8 mouse cellular contexts compared by ENCODE assay signal in the genomic region with DNA sequence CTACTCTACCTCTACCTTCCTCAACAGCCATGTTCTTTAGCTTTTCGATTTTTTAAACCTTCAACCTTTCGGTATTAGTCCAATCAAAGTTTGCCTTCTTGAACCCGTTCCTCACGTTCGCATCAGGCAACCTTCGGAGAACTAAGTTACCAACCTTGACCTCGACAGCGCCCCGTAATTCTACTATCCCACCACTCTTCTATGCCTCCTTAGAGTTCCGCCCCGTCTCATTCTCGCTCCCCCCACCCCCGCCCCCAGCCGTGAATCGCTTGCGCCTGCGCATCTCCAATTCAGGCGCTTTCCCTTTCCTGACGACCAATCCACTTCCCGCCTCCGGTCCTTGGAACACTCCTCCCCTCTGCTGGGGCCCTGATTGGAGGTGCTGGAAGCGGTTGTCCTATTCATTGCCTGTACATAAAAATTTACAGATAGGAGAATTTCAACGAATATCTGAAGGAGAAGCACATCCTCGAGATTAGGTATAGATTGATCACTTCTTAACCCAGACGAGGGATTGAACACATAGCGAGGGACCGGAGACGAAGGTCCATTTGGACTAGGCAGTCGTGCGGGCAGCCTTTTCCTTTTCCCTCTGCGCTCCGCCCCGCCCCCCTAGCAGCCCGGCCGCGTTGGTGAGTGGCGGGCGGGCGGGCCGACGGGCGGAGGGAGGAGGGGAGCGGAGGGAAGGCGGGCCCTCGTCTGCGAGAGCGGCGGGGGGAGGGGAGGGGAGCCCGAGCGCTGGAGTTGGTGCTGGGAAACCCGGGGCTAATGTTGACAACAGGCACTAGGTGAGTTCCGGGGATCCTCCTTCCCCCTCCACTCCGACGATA. TPM values are rescaled to one million over a fixed set of nuclear protein-coding genes. Genes with fewer than 3 reads are reported as not detected.
DNase-seq lines count a peak whose midpoint lies in the region; ATAC-seq and TF ChIP-seq lines count a peak whose summit lies in the region.

Upf2 (plus strand) TSS at position 704 of the 830 bp plus-strand sequence.

- H3K9ac ChIP-seq in ES-Bruce4 (ENCODE audit: low read depth, poor library complexity, severe bottlenecking): peak within 1 kb of the TSS; percentile 92
- H3K9ac ChIP-seq in forebrain, embryonic 13.5 days: peak within 1 kb of the TSS; percentile 83
- peak within 1 kb of the TSS; percentile 97 for H3K9ac ChIP-seq in liver, postnatal 0 days (replicated peaks)
- H3K9ac ChIP-seq in neural tube, embryonic 14.5 days (replicated peaks; ENCODE audit: low read depth, low read length): peak within 1 kb of the TSS; percentile 86

- no peaks in the 10 kb centered on the region for H3K9me3 ChIP-seq in ES-Bruce4 (replicated peaks; ENCODE audit: control insufficient read depth, insufficient read depth, low read length, poor library complexity, severe bottlenecking)
- no peaks in the 10 kb centered on the region for H3K9me3 ChIP-seq in forebrain, embryonic 13.5 days (replicated peaks)
- no peaks in the 10 kb centered on the region for H3K9me3 ChIP-seq in liver, postnatal 0 days (ENCODE audit: low read length)
- no peaks in the 10 kb centered on the region for H3K9me3 ChIP-seq in neural tube, embryonic 14.5 days (ENCODE audit: control insufficient read depth, low read length)

- ATAC-seq in cerebellum, adult (ENCODE audit: insufficient number of reproducible peaks, low FRiP score, low TSS enrichment): peak; percentile 96
- peak; percentile 98 for ATAC-seq in forebrain, embryonic 13.5 days
- peak; percentile 95 for ATAC-seq in liver, postnatal 0 days
- ATAC-seq in neural tube, embryonic 14.5 days (ENCODE audit: low read depth): peak; percentile 96

- no peaks in the 10 kb centered on the region for H3K27me3 ChIP-seq in ES-Bruce4 (ENCODE audit: control insufficient read depth, insufficient read depth, low read length, poor library complexity, severe bottlenecking)
- no peaks in the 10 kb centered on the region for H3K27me3 ChIP-seq in forebrain, embryonic 13.5 days
- no peaks in the 10 kb centered on the region for H3K27me3 ChIP-seq in liver, postnatal 0 days (ENCODE audit: insufficient read depth, low read length)
- H3K27me3 ChIP-seq in neural tube, embryonic 14.5 days (ENCODE audit: control insufficient read depth, insufficient read depth, low read length): no peaks in the 10 kb centered on the region

- under 1% methylated on average over 38 of the region's 54 CpGs for WGBS in forebrain, embryonic 13.5 days
- under 1% methylated on average over 51 of the region's 54 CpGs for WGBS in large intestine, adult 2 months
- under 1% methylated on average over 34 of the region's 54 CpGs for WGBS in liver, postnatal 0 days (ENCODE audit: insufficient replicate concordance)
- WGBS in neural tube, embryonic 14.5 days: 1% methylated on average over 34 of the region's 54 CpGs

- H3K27ac ChIP-seq in ES-Bruce4 (ENCODE audit: insufficient read depth, low read length): peak within 1 kb of the TSS; percentile 96
- peak within 1 kb of the TSS; percentile 83 for H3K27ac ChIP-seq in forebrain, embryonic 13.5 days
- peak within 1 kb of the TSS; percentile 97 for H3K27ac ChIP-seq in liver, postnatal 0 days (ENCODE audit: low read depth)
- H3K27ac ChIP-seq in neural tube, embryonic 14.5 days (ENCODE audit: low read depth, low read length): peak within 1 kb of the TSS; percentile 85

- H3K4me2 ChIP-seq in forebrain, embryonic 13.5 days: peak within 1 kb of the TSS; percentile 89
- peak within 1 kb of the TSS; percentile 95 for H3K4me2 ChIP-seq in liver, postnatal 0 days (ENCODE audit: low read depth, low read length)
- H3K4me2 ChIP-seq in neural tube, embryonic 14.5 days (ENCODE audit: low read depth, low read length): peak within 1 kb of the TSS; percentile 83

- peak within 1 kb of the TSS; percentile 91 for H3K4me3 ChIP-seq in ES-Bruce4 (ENCODE audit: low read depth, low read length)
- H3K4me3 ChIP-seq in forebrain, embryonic 13.5 days: peak within 1 kb of the TSS; percentile 95
- peak within 1 kb of the TSS; percentile 97 for H3K4me3 ChIP-seq in liver, postnatal 0 days (ENCODE audit: low read depth, low read length)
- peak within 1 kb of the TSS; percentile 98 for H3K4me3 ChIP-seq in neural tube, embryonic 14.5 days (ENCODE audit: low read depth, low read length)

- TF ChIP-seq EP300 in ES-Bruce4 (IDR thresholded peaks at IDR 0.05; ENCODE audit: insufficient read depth, low read depth, low read length): 0 out of 2 replicates have a peak, but pooled peaks have one; percentile 15
- TF ChIP-seq EP300 in liver, postnatal 0 days (IDR thresholded peaks at IDR 0.05; ENCODE audit: low read depth): peak; percentile 94

- no peak for TF ChIP-seq CTCF in ES-Bruce4 (IDR thresholded peaks at IDR 0.05; ENCODE audit: low read depth, low read length)
- 0 out of 2 replicates have a peak, but pooled peaks have one; percentile 7 for TF ChIP-seq CTCF in liver, postnatal 0 days (IDR thresholded peaks at IDR 0.05; ENCODE audit: low read depth)

- H3K36me3 ChIP-seq in ES-Bruce4 (ENCODE audit: control insufficient read depth, insufficient read depth, low read length, poor library complexity, severe bottlenecking): no peaks in the 10 kb centered on the region; the same call in 1 of the 2 replicates
- no peaks in the 10 kb centered on the region for H3K36me3 ChIP-seq in forebrain, embryonic 13.5 days (ENCODE audit: poor library complexity, severe bottlenecking)
- 0 out of 2 replicates have a peak, but pooled peaks cover 2% of the 10 kb centered on the region for H3K36me3 ChIP-seq in liver, postnatal 0 days (replicated peaks; ENCODE audit: insufficient read depth, low read length)
- H3K36me3 ChIP-seq in neural tube, embryonic 14.5 days (ENCODE audit: control insufficient read depth, insufficient read depth, low read length): no peaks in the 10 kb centered on the region

- peak; percentile 83 for TF ChIP-seq POLR2A in ES-Bruce4 (IDR thresholded peaks at IDR 0.05; ENCODE audit: insufficient read depth, low read length)

- DNase-seq in heart, postnatal 10 days: peak; percentile 95 to 96
- peak; percentile 86 for DNase-seq in large intestine, adult 2 months (ENCODE audit: low read depth, low spot score)
- DNase-seq in liver, postnatal 0 days: peak; percentile 97
- peak; percentile 99 for DNase-seq in testis, postnatal 10 days (ENCODE audit: low spot score)

- peaks cover 2% of the 10 kb centered on the region for H3K4me1 ChIP-seq in ES-Bruce4 (ENCODE audit: control insufficient read depth, insufficient read depth, low read length)
- H3K4me1 ChIP-seq in forebrain, embryonic 13.5 days: peaks cover 14% of the 10 kb centered on the region
- H3K4me1 ChIP-seq in liver, postnatal 0 days (ENCODE audit: insufficient read depth): peaks cover 17% of the 10 kb centered on the region
- peaks cover 5% of the 10 kb centered on the region for H3K4me1 ChIP-seq in neural tube, embryonic 14.5 days (ENCODE audit: control insufficient read depth, insufficient read depth, low read length)

- intact Hi-C loops in heart, postnatal 10 days (cut with DNase I): loop anchor here (5.0 kb wide), 1 partner anchor 54 kb away; the partner anchor contains the start of gene Sec61a2

RNA-seq across cellular contexts. Expression of gene Upf2, which starts in this region (rescaled TPM):
- polyA plus RNA-seq in ES-Bruce4 (2011; ENCODE audit: insufficient read depth, insufficient read length, low read depth, missing spikeins): 44.4 and 47.9 TPM in 2 replicates
- 9.9 and 10.7 TPM in 2 replicates for polyA plus RNA-seq in forebrain, embryonic 13.5 days (2015; fragmentation: Nextera tagmentation; extraction: Ambion mirVana)
- 10 to 100 TPM; 11.6 to 15.5 TPM for total RNA-seq in heart, postnatal 10 days (2021)
- polyA plus RNA-seq in large intestine, adult 2 months (2012; rRNA removed): 2.5 and 3.8 TPM in 2 replicates
- polyA plus RNA-seq in liver, postnatal 0 days (2015; fragmentation: Nextera tagmentation; extraction: Ambion mirVana): 2.8 and 3.3 TPM in 2 replicates
- polyA plus RNA-seq in neural tube, embryonic 14.5 days (2014; fragmentation: Nextera tagmentation; extraction: Ambion mirVana): 10.4 and 11.0 TPM in 2 replicates

Comparison
In these comparisons a context has a peak if more than half of its experiments do, and no peak if none do; other contexts are left out.
1. Peak in every context shown above with its lines: DNase-seq, ATAC-seq, H3K4me3 ChIP-seq and H3K27ac ChIP-seq.